Mouse (Mus musculus): ENCODE results near the gene Shank2.

- TF ChIP-seq CTCF (IDR thresholded peaks at IDR 0.05; ENCODE audit: low read depth) (no peak), EP300 (optimal IDR thresholded peaks at IDR 0.05) (no peak)
Observed at GRCm38 (mm10) chr7:144087277-144087676, 85.5 kb downstream of the Shank2 start.
